Mouse (Mus musculus): ENCODE data around the gene Usp33. TPM values are rescaled to one million over a fixed set of nuclear protein-coding genes. Genes with fewer than 3 reads are reported as not detected.

Usp33 gene
- polyA plus RNA-seq, 1 experiment: 12.4 TPM

DNA sequence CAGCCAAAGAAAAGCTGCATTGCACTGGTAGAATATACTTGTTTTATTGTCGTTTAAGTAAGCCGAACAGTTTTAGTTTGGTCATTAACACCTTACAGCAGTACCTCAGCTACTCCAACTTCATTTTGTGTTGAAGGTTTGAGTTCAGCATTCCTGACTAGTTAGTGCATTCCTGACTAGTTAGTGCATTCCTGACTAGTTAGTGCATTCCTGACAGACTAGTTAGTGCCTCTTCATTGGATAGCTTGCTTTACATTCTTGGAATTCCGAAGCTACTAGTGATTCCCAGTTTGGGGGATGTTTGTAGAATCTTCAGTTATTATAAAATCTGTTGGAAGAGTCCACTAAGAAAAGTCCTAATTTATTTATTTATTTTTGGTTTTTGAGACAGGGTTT is 56.4 kb downstream of the Usp33 start:
- no peak overlapping the region for H3K4me3 ChIP-seq (ENCODE audit: low read depth, low read length)
- peaks cover 10% of the 10 kb centered on the region; the same call in 1 of the 2 replicates for H3K4me1 ChIP-seq (ENCODE audit: control insufficient read depth, insufficient read depth, insufficient read length, low read length)
- 73% methylated on average over 3 of the region's 3 CpGs for WGBS
- no peaks in the 10 kb centered on the region for H3K27me3 ChIP-seq (ENCODE audit: control insufficient read depth, insufficient read depth, low read length)
- H3K36me3 ChIP-seq (ENCODE audit: control insufficient read depth, insufficient read depth, low read length): no peaks in the 10 kb centered on the region
- TF ChIP-seq POLR2A (IDR thresholded peaks at IDR 0.05; ENCODE audit: low read depth, low read length) (no peak), CTCF (IDR thresholded peaks at IDR 0.05; ENCODE audit: extremely low read depth, insufficient read length, insufficient replicate concordance, low read depth, low read length) (no peak)
- no peak overlapping the region for H3K27ac ChIP-seq (ENCODE audit: insufficient read depth, low read depth, low read length)

DNA sequence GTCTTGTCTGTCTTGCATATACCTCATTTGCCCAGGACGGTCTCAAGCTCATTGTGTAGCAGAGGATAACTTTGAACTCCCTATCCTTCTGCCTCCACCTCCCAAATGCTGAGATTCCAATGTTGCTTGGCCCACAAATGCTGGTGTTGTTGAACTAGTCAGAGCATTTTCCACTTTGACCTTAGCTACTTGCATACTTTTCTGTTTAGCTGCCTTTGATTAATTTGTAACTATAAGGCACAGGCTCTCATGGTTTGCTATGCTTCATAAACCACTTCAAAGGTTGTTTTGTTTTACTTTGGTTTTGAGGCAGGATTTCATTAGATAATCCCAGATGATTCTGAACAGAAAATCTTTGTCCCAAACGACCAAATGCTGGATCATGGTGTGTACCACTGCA is 57.5 kb downstream of the Usp33 start:
- H3K4me3 ChIP-seq (ENCODE audit: low read depth, low read length): no peak overlapping the region
- no peak overlapping the region for H3K27ac ChIP-seq (ENCODE audit: insufficient read depth, low read depth, low read length)
- peaks cover 12% of the 10 kb centered on the region; the same call in 1 of the 2 replicates for H3K4me1 ChIP-seq (ENCODE audit: control insufficient read depth, insufficient read depth, insufficient read length, low read length)
- WGBS: 48% methylated on average over 2 of the region's 2 CpGs
- no peaks in the 10 kb centered on the region for H3K36me3 ChIP-seq (ENCODE audit: control insufficient read depth, insufficient read depth, low read length)
- no peaks in the 10 kb centered on the region for H3K27me3 ChIP-seq (ENCODE audit: control insufficient read depth, insufficient read depth, low read length)
- TF ChIP-seq CTCF (IDR thresholded peaks at IDR 0.05; ENCODE audit: extremely low read depth, insufficient read length, insufficient replicate concordance, low read depth, low read length): no peak
- no peak for TF ChIP-seq POLR2A (IDR thresholded peaks at IDR 0.05; ENCODE audit: low read depth, low read length)

GRCm38 (mm10) chr3:152405420-152405819 is 59.1 kb downstream of the Usp33 start:
- 89% methylated on average over 7 of the region's 7 CpGs for WGBS
- TF ChIP-seq CTCF (IDR thresholded peaks at IDR 0.05; ENCODE audit: extremely low read depth, insufficient read length, insufficient replicate concordance, low read depth, low read length): no peak
- no peak for TF ChIP-seq POLR2A (IDR thresholded peaks at IDR 0.05; ENCODE audit: low read depth, low read length)
- Histone ChIP-seq H3K4me3 (ENCODE audit: low read depth, low read length) (no peak overlapping the region), H3K36me3 (ENCODE audit: control insufficient read depth, insufficient read depth, low read length) (0 out of 2 replicates have a peak, but pooled peaks cover 2% of the 10 kb centered on the region), H3K27me3 (ENCODE audit: control insufficient read depth, insufficient read depth, low read length) (no peaks in the 10 kb centered on the region), H3K4me1 (ENCODE audit: control insufficient read depth, insufficient read depth, insufficient read length, low read length) (peaks cover 12% of the 10 kb centered on the region; the same call in 1 of the 2 replicates), H3K27ac (ENCODE audit: insufficient read depth, low read depth, low read length) (no peak overlapping the region)

DNA sequence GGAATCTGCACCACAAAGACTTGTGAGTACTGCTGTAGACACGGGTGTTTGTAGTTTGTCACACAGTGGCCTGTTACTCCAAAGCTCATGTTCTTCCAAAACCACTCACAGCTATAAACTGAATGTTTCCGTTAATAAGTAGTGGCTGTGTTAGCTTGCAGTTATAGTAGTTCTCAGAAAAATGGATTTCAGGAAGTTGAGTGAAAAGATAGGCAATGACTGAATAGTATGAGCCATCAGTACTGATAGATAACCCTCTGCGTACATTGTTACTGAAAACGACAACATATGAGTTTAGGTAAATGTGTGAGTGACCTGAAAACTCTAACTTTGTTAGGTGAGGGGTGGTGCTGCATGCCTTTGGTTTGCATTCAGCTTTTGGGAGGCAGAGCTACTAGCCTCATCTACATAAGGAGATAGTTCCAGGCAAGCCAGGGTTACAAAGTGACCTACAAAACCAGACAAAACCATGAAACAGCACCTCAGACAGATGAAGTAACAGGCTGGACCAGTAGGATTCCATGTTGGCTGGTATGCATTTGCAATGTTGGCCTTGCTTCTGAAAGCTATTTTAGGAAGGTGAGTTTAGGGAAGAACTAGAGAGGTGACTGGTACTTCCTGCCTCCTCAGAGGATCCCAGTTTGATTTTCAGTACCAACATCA is 59.8 kb downstream of the Usp33 start:
- WGBS: 35% methylated on average over 4 of the region's 4 CpGs
- Histone ChIP-seq H3K36me3 (ENCODE audit: control insufficient read depth, insufficient read depth, low read length) (0 out of 2 replicates have a peak, but pooled peaks cover 2% of the 10 kb centered on the region), H3K27ac (ENCODE audit: insufficient read depth, low read depth, low read length) (no peak overlapping the region), H3K27me3 (ENCODE audit: control insufficient read depth, insufficient read depth, low read length) (no peaks in the 10 kb centered on the region), H3K4me1 (ENCODE audit: control insufficient read depth, insufficient read depth, insufficient read length, low read length) (peaks cover 10% of the 10 kb centered on the region; the same call in 1 of the 2 replicates), H3K4me3 (ENCODE audit: low read depth, low read length) (no peak overlapping the region)
- no peak for TF ChIP-seq CTCF (IDR thresholded peaks at IDR 0.05; ENCODE audit: extremely low read depth, insufficient read length, insufficient replicate concordance, low read depth, low read length)
- no peak for TF ChIP-seq POLR2A (IDR thresholded peaks at IDR 0.05; ENCODE audit: low read depth, low read length)

- WGBS: 75% methylated on average over 7 of the region's 7 CpGs
Measured at GRCm38 (mm10) chr3:152410980-152411551, 64.8 kb downstream of the Usp33 start.

DNA sequence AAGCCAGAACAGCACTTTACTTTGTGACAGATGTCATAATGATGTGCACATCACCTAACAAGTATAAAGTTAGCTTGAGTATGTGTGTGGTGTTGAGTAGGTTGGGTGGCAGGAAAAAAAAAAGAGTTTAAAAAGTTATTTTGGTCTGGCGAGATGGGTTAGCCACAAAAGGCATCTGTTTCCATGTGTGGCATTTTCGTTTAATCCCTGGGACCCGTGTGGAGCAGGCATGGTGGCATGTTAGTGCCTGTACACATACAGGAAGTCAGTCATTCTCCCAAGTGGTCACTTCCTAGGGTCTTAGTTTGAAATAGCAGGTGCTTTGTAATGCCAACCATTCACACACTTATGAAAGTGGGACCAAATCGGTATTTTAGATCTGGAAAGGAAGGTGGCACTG is 66.1 kb downstream of the Usp33 start:
- Histone ChIP-seq H3K27ac (ENCODE audit: insufficient read depth, low read depth, low read length) (no peak overlapping the region), H3K4me3 (ENCODE audit: low read depth, low read length) (no peak overlapping the region), H3K36me3 (ENCODE audit: control insufficient read depth, insufficient read depth, low read length) (0 out of 2 replicates have a peak, but pooled peaks cover 2% of the 10 kb centered on the region), H3K27me3 (ENCODE audit: control insufficient read depth, insufficient read depth, low read length) (no peaks in the 10 kb centered on the region), H3K4me1 (ENCODE audit: control insufficient read depth, insufficient read depth, insufficient read length, low read length) (peaks cover 2% of the 10 kb centered on the region; the same call in 1 of the 2 replicates)
- 71% methylated on average over 4 of the region's 4 CpGs for WGBS
- TF ChIP-seq POLR2A (IDR thresholded peaks at IDR 0.05; ENCODE audit: low read depth, low read length): no peak
- TF ChIP-seq CTCF (IDR thresholded peaks at IDR 0.05; ENCODE audit: extremely low read depth, insufficient read length, insufficient replicate concordance, low read depth, low read length): no peak

More at GRCm38 (mm10) chr3:152410980-152411551, 64.8 kb downstream of the Usp33 start:
- Histone ChIP-seq H3K27me3 (ENCODE audit: control insufficient read depth, insufficient read depth, low read length) (no peaks in the 10 kb centered on the region), H3K4me1 (ENCODE audit: control insufficient read depth, insufficient read depth, insufficient read length, low read length) (peaks cover 2% of the 10 kb centered on the region; the same call in 1 of the 2 replicates), H3K36me3 (ENCODE audit: control insufficient read depth, insufficient read depth, low read length) (0 out of 2 replicates have a peak, but pooled peaks cover 2% of the 10 kb centered on the region), H3K27ac (ENCODE audit: insufficient read depth, low read depth, low read length) (no peak overlapping the region), H3K4me3 (ENCODE audit: low read depth, low read length) (no peak overlapping the region)
- no peak for TF ChIP-seq CTCF (IDR thresholded peaks at IDR 0.05; ENCODE audit: extremely low read depth, insufficient read length, insufficient replicate concordance, low read depth, low read length)
- no peak for TF ChIP-seq POLR2A (IDR thresholded peaks at IDR 0.05; ENCODE audit: low read depth, low read length)

GRCm38 (mm10) chr3:152428925-152429324 is 82.6 kb downstream of the Usp33 start:
- no peak overlapping the region for H3K27ac ChIP-seq (ENCODE audit: insufficient read depth, low read depth, low read length)
- 91% methylated on average over 8 of the region's 8 CpGs for WGBS

More at GRCm38 (mm10) chr3:152428925-152429324, 82.6 kb downstream of the Usp33 start:
- Histone ChIP-seq H3K4me1 (ENCODE audit: control insufficient read depth, insufficient read depth, insufficient read length, low read length) (no peaks in the 10 kb centered on the region), H3K36me3 (ENCODE audit: control insufficient read depth, insufficient read depth, low read length) (peaks cover 27% of the 10 kb centered on the region), H3K27me3 (ENCODE audit: control insufficient read depth, insufficient read depth, low read length) (no peaks in the 10 kb centered on the region), H3K4me3 (ENCODE audit: low read depth, low read length) (no peak overlapping the region)
- no peak for TF ChIP-seq CTCF (IDR thresholded peaks at IDR 0.05; ENCODE audit: extremely low read depth, insufficient read length, insufficient replicate concordance, low read depth, low read length)
- no peak for TF ChIP-seq POLR2A (IDR thresholded peaks at IDR 0.05; ENCODE audit: low read depth, low read length)
